Mouse (Mus musculus): ENCODE data around the gene Slc6a13. TPM values are rescaled to one million over a fixed set of nuclear protein-coding genes. Genes with fewer than 3 reads are reported as not detected.
A peak's percentile ranks its signal among the peaks of the same experiment; 100 is the strongest.

Slc6a13 gene
- polyA plus RNA-seq, 1 experiment from 2014 or later: 0.52 TPM

DNA sequence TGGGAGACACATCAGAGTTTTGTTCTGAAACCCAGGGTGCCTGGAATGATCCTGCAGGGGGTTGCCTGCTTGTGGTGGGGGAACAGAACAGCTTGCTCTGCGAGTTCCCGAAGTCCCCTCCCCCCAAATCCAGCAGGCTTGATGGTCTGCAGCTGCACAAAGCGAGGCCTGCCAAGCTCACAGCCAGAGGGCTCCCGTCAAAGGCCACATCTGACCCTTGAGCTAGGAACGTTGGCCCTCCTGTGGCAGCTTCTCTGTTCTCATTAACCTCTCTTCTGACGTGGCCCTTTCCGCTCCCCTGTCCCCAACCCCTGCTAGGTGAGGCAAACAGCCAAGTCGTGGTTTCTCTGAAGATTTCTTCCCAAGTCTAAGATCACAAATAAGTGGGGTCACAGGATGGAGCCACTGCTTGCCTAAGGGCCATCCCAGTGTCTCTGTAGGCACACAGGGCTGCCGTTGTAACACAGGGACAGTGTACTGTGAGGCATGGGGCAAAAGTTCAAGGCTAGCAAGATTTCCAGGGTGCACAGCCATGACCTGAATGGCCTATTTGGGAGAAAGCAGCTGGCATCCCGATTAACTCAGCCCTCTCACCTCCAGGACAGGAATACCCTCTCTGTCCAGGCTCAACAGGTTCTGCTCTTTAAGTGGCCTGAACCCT lies 30.0 kb downstream of the Slc6a13 start:
- no peaks in the 10 kb centered on the region for H3K9me3 ChIP-seq (ENCODE audit: control insufficient read depth, low read length)
- DNase-seq (ENCODE audit: low spot score) (no peak), ATAC-seq (ENCODE audit: low FRiP score, low TSS enrichment) (peak; percentile 29; the same call in 1 of the 2 replicates)
- H3K36me3 ChIP-seq (ENCODE audit: control insufficient read depth, insufficient read depth, low read length): no peaks in the 10 kb centered on the region
- no peaks in the 10 kb centered on the region for H3K4me1 ChIP-seq (replicated peaks; ENCODE audit: control insufficient read depth, insufficient read depth)
- no peaks in the 10 kb centered on the region for H3K27me3 ChIP-seq (ENCODE audit: control insufficient read depth, insufficient read depth, low read length)
- WGBS: 19% methylated on average over 10 of the region's 10 CpGs
- H3K9ac ChIP-seq (ENCODE audit: low read length): no peak overlapping the region
- no peak for TF ChIP-seq EP300 (optimal IDR thresholded peaks at IDR 0.05)
- peak; percentile 28 for TF ChIP-seq CTCF (IDR thresholded peaks at IDR 0.05; ENCODE audit: low read depth)
- H3K4me2 ChIP-seq (replicated peaks; ENCODE audit: low read depth): no peak overlapping the region
- no peak overlapping the region for H3K4me3 ChIP-seq (ENCODE audit: low read depth, low read length)
- no peak overlapping the region for H3K27ac ChIP-seq (replicated peaks)

DNA sequence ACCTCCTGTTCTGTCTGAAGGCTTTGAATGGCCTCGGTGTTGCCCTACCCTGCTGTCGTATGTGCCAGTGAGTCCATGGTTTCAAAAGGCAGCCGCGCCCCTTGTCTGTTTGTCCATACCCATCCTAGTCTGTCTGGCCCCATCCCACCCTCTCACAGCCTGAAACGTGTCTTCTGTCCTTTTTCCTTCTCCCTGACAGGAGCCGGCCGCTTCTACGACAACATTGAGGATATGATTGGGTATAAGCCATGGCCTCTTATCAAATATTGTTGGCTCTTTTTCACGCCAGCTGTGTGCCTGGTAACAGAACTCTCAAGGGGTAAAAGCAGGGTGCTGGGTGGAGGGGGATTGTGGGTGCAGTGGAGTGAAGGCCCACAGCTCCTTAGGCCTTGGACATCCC lies 35.8 kb downstream of the Slc6a13 start:
- WGBS: 74% methylated on average over 9 of the region's 9 CpGs
- no peak overlapping the region for H3K4me3 ChIP-seq (ENCODE audit: low read depth, low read length)
- no peak overlapping the region for H3K27ac ChIP-seq (replicated peaks)
- H3K9ac ChIP-seq (ENCODE audit: low read length): no peak overlapping the region
- H3K4me2 ChIP-seq (replicated peaks; ENCODE audit: low read depth): no peak overlapping the region
- no peak for ATAC-seq (ENCODE audit: low FRiP score, low TSS enrichment)
- no peaks in the 10 kb centered on the region for H3K27me3 ChIP-seq (ENCODE audit: control insufficient read depth, insufficient read depth, low read length)
- H3K9me3 ChIP-seq (ENCODE audit: control insufficient read depth, low read length): no peaks in the 10 kb centered on the region
- no peak for TF ChIP-seq CTCF (IDR thresholded peaks at IDR 0.05; ENCODE audit: low read depth)
- TF ChIP-seq EP300 (optimal IDR thresholded peaks at IDR 0.05): no peak
- DNase-seq (ENCODE audit: low spot score): no peak
- H3K4me1 ChIP-seq (replicated peaks; ENCODE audit: control insufficient read depth, insufficient read depth): no peaks in the 10 kb centered on the region
- H3K36me3 ChIP-seq (ENCODE audit: control insufficient read depth, insufficient read depth, low read length): no peaks in the 10 kb centered on the region

GRCm38 (mm10) chr6:121336558-121336957 lies 36.5 kb downstream of the Slc6a13 start:
- Histone ChIP-seq H3K27me3 (ENCODE audit: control insufficient read depth, insufficient read depth, low read length) (no peaks in the 10 kb centered on the region), H3K36me3 (ENCODE audit: control insufficient read depth, insufficient read depth, low read length) (no peaks in the 10 kb centered on the region), H3K9me3 (ENCODE audit: control insufficient read depth, low read length) (no peaks in the 10 kb centered on the region), H3K9ac (ENCODE audit: low read length) (no peak overlapping the region), H3K27ac (replicated peaks) (no peak overlapping the region), H3K4me3 (ENCODE audit: low read depth, low read length) (no peak overlapping the region), H3K4me2 (replicated peaks; ENCODE audit: low read depth) (no peak overlapping the region), H3K4me1 (replicated peaks; ENCODE audit: control insufficient read depth, insufficient read depth) (no peaks in the 10 kb centered on the region)
- ATAC-seq (ENCODE audit: low FRiP score, low TSS enrichment): no peak
- WGBS: 48% methylated on average over 8 of the region's 8 CpGs
- TF ChIP-seq CTCF (IDR thresholded peaks at IDR 0.05; ENCODE audit: low read depth): no peak
- TF ChIP-seq EP300 (optimal IDR thresholded peaks at IDR 0.05): no peak
- DNase-seq (ENCODE audit: low spot score): no peak

DNA sequence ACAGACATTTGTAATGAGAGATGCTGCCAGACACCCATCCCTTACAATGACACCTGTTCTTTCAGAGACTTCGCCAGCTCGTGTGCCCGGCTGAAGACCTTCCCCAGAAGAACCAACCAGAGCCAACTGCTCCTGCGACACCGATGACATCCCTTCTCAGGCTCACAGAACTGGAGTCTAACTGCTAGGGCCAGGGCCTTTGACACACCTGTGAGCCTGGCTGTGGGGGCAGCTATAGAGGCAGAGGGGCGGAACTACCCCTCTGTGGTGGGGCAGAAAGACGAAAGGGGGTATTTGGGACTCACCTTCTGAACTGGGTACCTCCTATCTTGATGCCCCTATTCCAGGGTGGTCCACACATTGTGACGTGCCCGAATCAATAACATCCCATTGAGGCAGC lies 37.2 kb downstream of the Slc6a13 start:
- WGBS: 90% methylated on average over 9 of the region's 9 CpGs
- no peaks in the 10 kb centered on the region for H3K27me3 ChIP-seq (ENCODE audit: control insufficient read depth, insufficient read depth, low read length)
- H3K9me3 ChIP-seq (ENCODE audit: control insufficient read depth, low read length): no peaks in the 10 kb centered on the region
- H3K9ac ChIP-seq (ENCODE audit: low read length): no peak overlapping the region
- ATAC-seq (ENCODE audit: low FRiP score, low TSS enrichment): no peak
- no peak overlapping the region for H3K4me3 ChIP-seq (ENCODE audit: low read depth, low read length)
- H3K27ac ChIP-seq (replicated peaks): no peak overlapping the region
- no peaks in the 10 kb centered on the region for H3K4me1 ChIP-seq (replicated peaks; ENCODE audit: control insufficient read depth, insufficient read depth)
- no peak for DNase-seq (ENCODE audit: low spot score)
- no peak for TF ChIP-seq EP300 (optimal IDR thresholded peaks at IDR 0.05)
- TF ChIP-seq CTCF (IDR thresholded peaks at IDR 0.05; ENCODE audit: low read depth): no peak
- H3K36me3 ChIP-seq (ENCODE audit: control insufficient read depth, insufficient read depth, low read length): no peaks in the 10 kb centered on the region
- no peak overlapping the region for H3K4me2 ChIP-seq (replicated peaks; ENCODE audit: low read depth)

DNA sequence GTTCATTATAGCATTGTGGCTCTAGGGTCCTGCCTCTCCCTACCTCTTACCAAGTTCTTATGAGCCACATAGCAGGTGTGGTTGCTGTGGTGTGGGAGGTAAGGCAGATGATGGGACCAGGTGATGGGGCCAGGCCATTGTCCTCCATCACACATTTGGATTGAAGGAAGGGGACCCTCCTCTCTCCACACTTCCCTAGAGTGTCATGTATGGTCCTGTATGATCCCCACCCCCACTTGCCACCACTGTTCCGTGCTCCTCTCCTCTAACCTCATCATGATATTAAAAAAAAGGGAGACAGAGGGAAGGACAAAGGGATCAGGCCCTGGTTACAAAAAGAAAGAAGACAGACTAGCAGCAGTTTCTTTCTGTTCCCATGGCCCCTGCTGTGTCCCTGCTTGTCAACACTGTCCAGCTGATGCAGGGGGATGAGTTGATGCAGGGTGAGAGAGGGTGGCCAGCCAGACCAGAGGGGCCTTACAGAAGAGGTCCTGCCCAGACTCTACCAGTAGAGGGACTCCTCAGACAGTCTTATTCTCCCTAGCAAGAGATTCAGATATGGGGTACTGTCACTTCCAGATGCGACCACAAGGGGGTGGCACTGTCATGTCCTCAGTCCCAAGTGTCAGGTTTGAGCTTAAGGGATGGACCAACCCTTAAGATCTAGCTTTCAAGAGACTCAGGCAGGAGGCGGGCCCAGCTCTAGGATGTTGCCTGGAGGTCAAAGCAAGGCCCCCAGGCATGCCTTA lies 37.9 kb downstream of the Slc6a13 start:
- Histone ChIP-seq H3K27ac (replicated peaks) (no peak overlapping the region), H3K9me3 (ENCODE audit: control insufficient read depth, low read length) (no peaks in the 10 kb centered on the region), H3K4me2 (replicated peaks; ENCODE audit: low read depth) (no peak overlapping the region), H3K36me3 (ENCODE audit: control insufficient read depth, insufficient read depth, low read length) (no peaks in the 10 kb centered on the region), H3K4me1 (replicated peaks; ENCODE audit: control insufficient read depth, insufficient read depth) (no peaks in the 10 kb centered on the region), H3K9ac (ENCODE audit: low read length) (no peak overlapping the region), H3K27me3 (ENCODE audit: control insufficient read depth, insufficient read depth, low read length) (no peaks in the 10 kb centered on the region), H3K4me3 (ENCODE audit: low read depth, low read length) (no peak overlapping the region)
- peak; percentile 96 for TF ChIP-seq CTCF (IDR thresholded peaks at IDR 0.05; ENCODE audit: low read depth)
- TF ChIP-seq EP300 (optimal IDR thresholded peaks at IDR 0.05): no peak
- DNase-seq (ENCODE audit: low spot score) (peak; percentile 73), ATAC-seq (ENCODE audit: low FRiP score, low TSS enrichment) (peak; percentile 60)
- 29% methylated on average over 3 of the region's 3 CpGs for WGBS

DNA sequence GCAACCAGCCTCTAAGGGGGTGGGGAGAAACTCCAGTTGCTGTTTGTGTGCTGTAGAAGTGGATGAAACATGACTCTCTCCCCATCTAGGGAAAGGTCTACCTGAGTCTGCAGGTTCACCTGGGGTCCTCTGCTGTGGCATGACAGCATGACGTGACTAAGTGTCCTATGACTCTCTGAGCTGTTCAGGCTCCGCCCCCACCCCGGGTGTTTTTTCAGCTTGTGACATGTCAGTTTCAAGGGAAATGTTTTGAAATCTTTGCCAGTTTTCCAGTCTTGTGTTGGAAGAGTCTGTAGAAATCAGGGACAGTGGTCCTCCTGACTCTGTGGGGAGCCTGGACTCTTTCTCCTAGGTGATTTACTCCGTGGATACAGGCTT lies 38.5 kb downstream of the Slc6a13 start:
- no peak; the same call in 1 of the 2 replicates for ATAC-seq (ENCODE audit: low FRiP score, low TSS enrichment)
- H3K36me3 ChIP-seq (ENCODE audit: control insufficient read depth, insufficient read depth, low read length): no peaks in the 10 kb centered on the region
- no peak overlapping the region for H3K4me3 ChIP-seq (ENCODE audit: low read depth, low read length)
- DNase-seq (ENCODE audit: low spot score): no peak
- H3K27ac ChIP-seq (replicated peaks): no peak overlapping the region
- no peak overlapping the region for H3K9ac ChIP-seq (ENCODE audit: low read length)
- H3K9me3 ChIP-seq (ENCODE audit: control insufficient read depth, low read length): no peaks in the 10 kb centered on the region
- H3K4me1 ChIP-seq (replicated peaks; ENCODE audit: control insufficient read depth, insufficient read depth): no peaks in the 10 kb centered on the region
- TF ChIP-seq CTCF (IDR thresholded peaks at IDR 0.05; ENCODE audit: low read depth) (no peak), EP300 (optimal IDR thresholded peaks at IDR 0.05) (no peak)
- 40% methylated on average over 4 of the region's 4 CpGs for WGBS
- H3K27me3 ChIP-seq (ENCODE audit: control insufficient read depth, insufficient read depth, low read length): no peaks in the 10 kb centered on the region
- H3K4me2 ChIP-seq (replicated peaks; ENCODE audit: low read depth): no peak overlapping the region
